Mouse (Mus musculus) myocyte (in vitro differentiated cells): ENCODE measurements around the gene Ssh2. TPM values are rescaled to one million over a fixed set of nuclear protein-coding genes. Genes with fewer than 3 reads are reported as not detected.

Source experiments
- H3K27me3 ChIP-seq: one replicate; pipeline ENCODE4 v1.6.1; 2011; ENCODE audit not compliant: control insufficient read depth, insufficient read depth, insufficient read length
- H3K36me3 ChIP-seq: one replicate; pipeline ENCODE4 v1.6.1; 2011; ENCODE audit not compliant: control insufficient read depth, insufficient read depth
- H3K4me2 ChIP-seq: one replicate; pipeline ENCODE4 v1.6.1; 2011; ENCODE audit warnings: low read depth, control low read depth
- H3K4me3 ChIP-seq: one replicate; pipeline ENCODE4 v1.5.1; 2011; ENCODE audit warnings: mild to moderate bottlenecking, control low read depth, moderate library complexity
- H3K79me2 ChIP-seq: one replicate; pipeline ENCODE4 v1.6.1; 2011; ENCODE audit not compliant: control insufficient read depth, insufficient read depth
- H3ac ChIP-seq: one replicate; pipeline ENCODE4 v1.6.1; 2011; ENCODE audit not compliant: control insufficient read depth, insufficient read length
- CEBPB ChIP-seq: IDR thresholded peaks from 2 replicates; pipeline ENCODE4 v1.6.1; 2011; ENCODE audit warnings: mild to moderate bottlenecking, moderate library complexity; ENCODE audit not compliant: poor library complexity, insufficient read depth, severe bottlenecking
- E2F4 ChIP-seq: IDR thresholded peaks from one replicate; pipeline ENCODE4 v1.6.1; 2011; ENCODE audit warnings: mild to moderate bottlenecking, control low read depth, moderate library complexity; ENCODE audit not compliant: insufficient read depth
- MAX ChIP-seq: IDR thresholded peaks from one replicate; pipeline ENCODE4 v1.6.1; 2011; ENCODE audit warnings: low read depth, mild to moderate bottlenecking, control low read depth
- MYOD1 ChIP-seq, 3 experiments: IDR thresholded peaks; one replicate each; pipeline ENCODE4 v1.6.1; 2011; ENCODE audit warnings: control low read depth in 2 of 3, low read depth in 2 of 3, mild to moderate bottlenecking in 2 of 3, moderate library complexity in 1 of 3; ENCODE audit not compliant: insufficient read length in 2 of 3, control insufficient read depth in 1 of 3
- MYOG ChIP-seq, 3 experiments: IDR thresholded peaks; one replicate each; pipeline ENCODE4 v1.6.1; 2011; ENCODE audit warnings: control low read depth in 2 of 3, low read depth in 2 of 3, mild to moderate bottlenecking in 2 of 3; ENCODE audit not compliant: insufficient read length in 2 of 3, control insufficient read depth in 1 of 3, insufficient read depth in 1 of 3
- POLR2A ChIP-seq: IDR thresholded peaks from one replicate; pipeline ENCODE4 v1.6.1; 2011; ENCODE audit warnings: low read depth, mild to moderate bottlenecking, control low read depth, moderate library complexity; ENCODE audit not compliant: insufficient read length
- POLR2AphosphoS2 ChIP-seq: IDR thresholded peaks from one replicate; pipeline ENCODE4 v1.6.1; 2011; ENCODE audit warnings: low read depth, control low read depth; ENCODE audit not compliant: insufficient read length
- REST ChIP-seq: IDR thresholded peaks from one replicate; pipeline ENCODE4 v1.6.1; 2011; ENCODE audit warnings: mild to moderate bottlenecking, control low read depth, moderate library complexity; ENCODE audit not compliant: insufficient read depth, insufficient read length
- SRF ChIP-seq: IDR thresholded peaks from one replicate; pipeline ENCODE4 v1.6.1; 2011; ENCODE audit warnings: low read depth; ENCODE audit not compliant: control insufficient read depth, insufficient read length
- TCF12 ChIP-seq: IDR thresholded peaks from one replicate; pipeline ENCODE4 v1.6.1; 2011; ENCODE audit warnings: mild to moderate bottlenecking, control low read depth; ENCODE audit not compliant: poor library complexity, insufficient read depth, severe bottlenecking
- TCF3 ChIP-seq: IDR thresholded peaks from one replicate; pipeline ENCODE4 v1.6.1; 2011; ENCODE audit warnings: low read depth, control low read depth; ENCODE audit not compliant: insufficient read length
- USF1 ChIP-seq: IDR thresholded peaks from one replicate; pipeline ENCODE4 v1.6.1; 2011; ENCODE audit warnings: low read depth, mild to moderate bottlenecking, control low read depth, moderate library complexity
- polyA plus RNA-seq: library from polyadenylated mRNA; unstranded; fragments of >200 nt; fragmentation: generic; extraction: Trizol; gene quantifications from one replicate; pipeline ENCODE4 v1.2.1, GENCODE M21; 2012; ENCODE audit warnings: missing spikeins

Gene Ssh2
- polyA plus RNA-seq, 1 experiment, result 4.8 TPM

- Histone ChIP-seq H3K27me3 (no peaks in the 10 kb centered on the region), H3K79me2 (no peaks in the 10 kb centered on the region), H3K4me3 (no peak overlapping the region), H3K36me3 (no peaks in the 10 kb centered on the region), H3ac (no peak overlapping the region), H3K4me2 (no peak overlapping the region)
- no peak for TF ChIP-seq POLR2A
- TF ChIP-seq TCF3, result no peak
- TF ChIP-seq SRF, result no peak
- TF ChIP-seq MAX, result no peak
- TF ChIP-seq E2F4, result no peak
- no peak for TF ChIP-seq POLR2AphosphoS2
Measured at GRCm38 (mm10) chr11:77330529-77330928, 114.4 kb downstream of the Ssh2 start.

- Histone ChIP-seq H3K4me3 (peak overlapping the region; percentile 51), H3K79me2 (peaks cover 3% of the 10 kb centered on the region), H3K4me2 (peak overlapping the region; percentile 65), H3ac (no peak overlapping the region), H3K36me3 (no peaks in the 10 kb centered on the region), H3K27me3 (no peaks in the 10 kb centered on the region)
- TF ChIP-seq MYOG (IDR thresholded peaks at IDR 0.05; ENCODE audit: control insufficient read depth in 1 of 3, insufficient read depth in 1 of 3, insufficient read length in 2 of 3, low read depth in 2 of 3) (no peak), SRF (no peak), TCF3 (no peak), TCF12 (no peak), E2F4 (no peak), MAX (no peak)
Measured at GRCm38 (mm10) chr11:77347273-77347672, 131.2 kb downstream of the Ssh2 start.

- H3K36me3 ChIP-seq, result no peaks in the 10 kb centered on the region
- peak overlapping the region; percentile 51 for H3K4me3 ChIP-seq
- TF ChIP-seq SRF (no peak), CEBPB (no peak), POLR2A (peak; percentile 71), REST (no peak), E2F4 (no peak), POLR2AphosphoS2 (peak; percentile 54), MYOG (IDR thresholded peaks at IDR 0.05; ENCODE audit: control insufficient read depth in 1 of 3, insufficient read depth in 1 of 3, insufficient read length in 2 of 3, low read depth in 2 of 3) (no peak), TCF3 (no peak), MAX (no peak), MYOD1 (IDR thresholded peaks at IDR 0.05; ENCODE audit: control insufficient read depth in 1 of 3, insufficient read length in 2 of 3, low read depth in 2 of 3) (no peak)
- H3K27me3 ChIP-seq, result no peaks in the 10 kb centered on the region
- H3ac ChIP-seq, result peak overlapping the region; percentile 3
- H3K79me2 ChIP-seq, result peaks cover 3% of the 10 kb centered on the region
- peak overlapping the region; percentile 72 for H3K4me2 ChIP-seq
Measured at GRCm38 (mm10) chr11:77348142-77348741, 132.2 kb downstream of the Ssh2 start.

- Histone ChIP-seq H3K36me3 (no peaks in the 10 kb centered on the region), H3K27me3 (no peaks in the 10 kb centered on the region), H3K79me2 (peaks cover 3% of the 10 kb centered on the region), H3K4me3 (peak overlapping the region; percentile 51), H3ac (peak overlapping the region; percentile 3), H3K4me2 (peak overlapping the region; percentile 72)
- TF ChIP-seq CEBPB (no peak), USF1 (no peak)
Measured at GRCm38 (mm10) chr11:77348985-77349384, 132.9 kb downstream of the Ssh2 start.

- peaks cover 3% of the 10 kb centered on the region for H3K79me2 ChIP-seq
- no peaks in the 10 kb centered on the region for H3K27me3 ChIP-seq
- TF ChIP-seq MYOG (IDR thresholded peaks at IDR 0.05; ENCODE audit: control insufficient read depth in 1 of 3, insufficient read depth in 1 of 3, insufficient read length in 2 of 3, low read depth in 2 of 3) (no peak), CEBPB (no peak), E2F4 (no peak), MAX (no peak), MYOD1 (IDR thresholded peaks at IDR 0.05; ENCODE audit: control insufficient read depth in 1 of 3, insufficient read length in 2 of 3, low read depth in 2 of 3) (no peak), POLR2AphosphoS2 (no peak), TCF12 (no peak)
- no peak overlapping the region for H3ac ChIP-seq
- H3K4me3 ChIP-seq, result peak overlapping the region; percentile 51
- H3K36me3 ChIP-seq, result no peaks in the 10 kb centered on the region
- peak overlapping the region; percentile 72 for H3K4me2 ChIP-seq
Measured at GRCm38 (mm10) chr11:77349698-77350097, 133.6 kb downstream of the Ssh2 start.
